Mouse (Mus musculus) liver, adult 2 months (tissue): Measurements from ENCODE around the gene Washc1.

Experiments
- CTCF ChIP-seq: fragments of 200-500 bp; IDR thresholded peaks from 2 replicates; pipeline ENCODE4 v1.5.1; 2011; ENCODE audit warnings: low read depth, low read length, control low read depth
- POLR2A ChIP-seq: fragments of 200-500 bp; IDR thresholded peaks from 2 replicates; pipeline ENCODE4 v1.6.1; 2011; ENCODE audit warnings: low read length, control low read depth; ENCODE audit not compliant: insufficient read depth; ENCODE audit errors: extremely low read depth

DNA sequence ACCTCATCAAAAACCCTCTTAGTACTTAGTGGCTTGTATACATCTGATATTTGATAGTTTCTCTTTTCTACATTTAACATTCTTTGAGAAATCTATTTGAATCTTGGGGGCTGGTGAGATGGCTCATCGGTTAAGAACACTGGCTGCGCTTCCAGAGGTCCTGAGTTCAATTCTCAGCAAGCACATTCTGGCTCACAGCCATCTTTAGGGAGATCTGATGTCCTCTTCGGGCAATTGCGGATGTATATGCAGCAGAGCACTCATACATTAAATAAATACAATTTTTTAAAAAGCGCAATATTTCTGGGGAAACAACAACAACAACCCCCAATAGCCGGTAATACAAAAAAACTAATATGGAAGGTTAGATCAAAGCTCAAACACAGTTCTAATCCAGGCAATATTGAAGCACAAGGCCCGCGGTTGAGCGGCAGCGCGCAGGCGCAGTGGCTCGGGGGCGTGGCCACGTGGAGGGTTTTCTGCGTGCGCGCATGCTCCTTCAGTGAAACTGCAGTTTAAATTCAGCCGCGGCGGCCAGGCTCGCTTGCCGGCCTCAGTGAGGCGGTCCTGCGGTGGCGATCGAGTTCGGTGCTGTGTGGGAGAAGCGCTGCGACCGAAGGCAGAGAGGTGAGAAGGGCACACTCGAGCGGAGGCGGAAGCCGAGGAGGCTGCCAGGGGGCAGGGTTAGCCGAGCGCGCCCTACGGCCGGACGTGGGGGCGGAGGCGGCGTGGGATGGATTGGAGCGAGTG lies 11.9 kb downstream of the Washc1 start, which contains the start of gene Ddx11:
- TF ChIP-seq POLR2A: peak; percentile 67; the same call in 1 of the 2 replicates
- no peak for TF ChIP-seq CTCF
